Mouse (Mus musculus) E14TG2a.4 (cell line): ENCODE measurements at regions not wholly inside any gene's neighbourhood (a gene's known extent, or its start where the extent isn't known, plus 50 kb on each side); places are given as distances from the start of the nearest gene placed in this dataset.

ENCODE experiments used
- H3K27me3 ChIP-seq: 2 replicates; pipeline ENCODE4 v1.6.1; 2014; ENCODE audit warnings: low read length, control low read depth; ENCODE audit not compliant: insufficient read depth
- H3K36me3 ChIP-seq: 2 replicates; pipeline ENCODE4 v1.6.1; 2014; ENCODE audit warnings: low read length, control low read depth; ENCODE audit not compliant: insufficient read depth
- H3K4me1 ChIP-seq: replicated peaks from 2 replicates; pipeline ENCODE4 v1.6.1; 2014; ENCODE audit warnings: low read depth, low read length, control low read depth
- H3K4me3 ChIP-seq: replicated peaks from 2 replicates; pipeline ENCODE4 v1.5.1; 2014; ENCODE audit warnings: mild to moderate bottlenecking, low read length
- H3K9me3 ChIP-seq: 2 replicates; pipeline ENCODE4 v1.6.1; 2014; ENCODE audit warnings: low read length, control low read depth
- CTCF ChIP-seq: conservative IDR thresholded peaks from 2 replicates; pipeline ENCODE4 v1.5.1; 2014; ENCODE audit warnings: low read length
- NANOG ChIP-seq: IDR thresholded peaks from 2 replicates; pipeline ENCODE4 v1.6.1; 2014; ENCODE audit warnings: borderline replicate concordance, low read length, mixed read lengths
- POU5F1 ChIP-seq: IDR thresholded peaks from 2 replicates; pipeline ENCODE4 v1.6.1; 2014; ENCODE audit warnings: low read length, borderline replicate concordance

- no peaks in the 10 kb centered on the region; the same call in 1 of the 2 replicates for H3K9me3 ChIP-seq
- TF ChIP-seq NANOG: no peak
- no peak for TF ChIP-seq CTCF
- no peak for TF ChIP-seq POU5F1
- H3K4me3 ChIP-seq: no peak overlapping the region
- H3K4me1 ChIP-seq: no peaks in the 10 kb centered on the region
- H3K36me3 ChIP-seq: no peaks in the 10 kb centered on the region
- H3K27me3 ChIP-seq: no peaks in the 10 kb centered on the region
Measured at GRCm38 (mm10) chr1:41035085-41035880, 229.9 kb downstream of the Tmem182 start.

GRCm38 (mm10) chr1:41036940-41037339 is 231.5 kb downstream of the Tmem182 start:
- H3K9me3 ChIP-seq: no peaks in the 10 kb centered on the region; the same call in 1 of the 2 replicates
- no peak for TF ChIP-seq POU5F1
- TF ChIP-seq NANOG: no peak
- no peak for TF ChIP-seq CTCF
- no peaks in the 10 kb centered on the region for H3K36me3 ChIP-seq
- H3K4me3 ChIP-seq: no peak overlapping the region
- H3K4me1 ChIP-seq: no peaks in the 10 kb centered on the region
- H3K27me3 ChIP-seq: no peaks in the 10 kb centered on the region

- no peak overlapping the region for H3K4me3 ChIP-seq
- H3K36me3 ChIP-seq: no peaks in the 10 kb centered on the region
- peaks cover 7% of the 10 kb centered on the region for H3K9me3 ChIP-seq
- no peaks in the 10 kb centered on the region for H3K4me1 ChIP-seq
- TF ChIP-seq NANOG (no peak), POU5F1 (no peak), CTCF (no peak)
- no peaks in the 10 kb centered on the region; the same call in 1 of the 2 replicates for H3K27me3 ChIP-seq
Measured at GRCm38 (mm10) chr1:41054426-41054955, 249.1 kb downstream of the Tmem182 start.

- Histone ChIP-seq H3K4me1 (no peaks in the 10 kb centered on the region), H3K36me3 (no peaks in the 10 kb centered on the region), H3K4me3 (no peak overlapping the region), H3K9me3 (no peaks in the 10 kb centered on the region), H3K27me3 (no peaks in the 10 kb centered on the region; the same call in 1 of the 2 replicates)
- TF ChIP-seq CTCF: no peak
- no peak for TF ChIP-seq POU5F1
Measured at GRCm38 (mm10) chr1:41055761-41056160, 250.4 kb downstream of the Tmem182 start.

GRCm38 (mm10) chr1:41065130-41065529 is 259.7 kb downstream of the Tmem182 start:
- Histone ChIP-seq H3K4me1 (no peaks in the 10 kb centered on the region), H3K27me3 (no peaks in the 10 kb centered on the region), H3K4me3 (no peak overlapping the region), H3K36me3 (no peaks in the 10 kb centered on the region), H3K9me3 (peaks cover 5% of the 10 kb centered on the region)
- TF ChIP-seq CTCF (no peak), POU5F1 (no peak), NANOG (no peak)

- Histone ChIP-seq H3K27me3 (no peaks in the 10 kb centered on the region), H3K36me3 (no peaks in the 10 kb centered on the region), H3K9me3 (peaks cover 5% of the 10 kb centered on the region), H3K4me1 (no peaks in the 10 kb centered on the region), H3K4me3 (no peak overlapping the region)
- TF ChIP-seq POU5F1 (no peak), NANOG (no peak), CTCF (no peak)
Measured at GRCm38 (mm10) chr1:41104869-41105268, 299.5 kb downstream of the Tmem182 start.

- TF ChIP-seq CTCF (no peak), NANOG (no peak), POU5F1 (no peak)
- no peaks in the 10 kb centered on the region for H3K4me1 ChIP-seq
- H3K36me3 ChIP-seq: no peaks in the 10 kb centered on the region
- no peaks in the 10 kb centered on the region for H3K9me3 ChIP-seq
- no peak overlapping the region for H3K4me3 ChIP-seq
- peaks cover 2% of the 10 kb centered on the region; the same call in 1 of the 2 replicates for H3K27me3 ChIP-seq
Measured at GRCm38 (mm10) chr1:41121636-41122175, 316.3 kb downstream of the Tmem182 start.

GRCm38 (mm10) chr1:41131410-41131809 is 326.0 kb downstream of the Tmem182 start:
- Histone ChIP-seq H3K9me3 (peaks cover 12% of the 10 kb centered on the region; the same call in 1 of the 2 replicates), H3K27me3 (peaks cover 54% of the 10 kb centered on the region), H3K36me3 (no peaks in the 10 kb centered on the region), H3K4me1 (peaks cover 50% of the 10 kb centered on the region), H3K4me3 (peak overlapping the region; percentile 10; the same call in 1 of the 2 replicates)
- no peak for TF ChIP-seq POU5F1
- peak; percentile 93 for TF ChIP-seq NANOG
- no peak for TF ChIP-seq CTCF
